Mouse (Mus musculus) kidney, embryonic 14.5 days (tissue): ENCODE data around the gene Arhgdib. TPM values are rescaled to one million over a fixed set of nuclear protein-coding genes. Genes with fewer than 3 reads are reported as not detected.
"Not testable (repeated sequence)": the region's sequence is repeated elsewhere in the genome, so short reads cannot be mapped to it uniquely, and the experiment has no call there.

ENCODE experiments used
- ATAC-seq: fragments of 200-750 bp; cut with Nextera tagmentation; 2 replicates; pipeline ENCODE4 v1.8.0; 2017; ENCODE audit warnings: moderate number of reproducible peaks, mild to moderate bottlenecking, moderate TSS enrichment, moderate library complexity; ENCODE audit not compliant: low FRiP score, low TSS enrichment
- H3K27ac ChIP-seq: fragments of 300-500 bp; sonication (generic); 2 replicates; pipeline ENCODE4 v1.5.1; 2014; ENCODE audit warnings: low read depth, mild to moderate bottlenecking, low read length, moderate library complexity, mixed read lengths
- H3K27me3 ChIP-seq: fragments of 300-500 bp; sonication (generic); 2 replicates; pipeline ENCODE4 v1.6.1; 2014; ENCODE audit warnings: mild to moderate bottlenecking, low read length; ENCODE audit not compliant: control insufficient read depth, insufficient read depth
- H3K36me3 ChIP-seq: fragments of 300-500 bp; sonication (generic); 2 replicates; pipeline ENCODE4 v1.6.1; 2014; ENCODE audit warnings: low read length, mixed read lengths; ENCODE audit not compliant: control insufficient read depth, insufficient read depth
- H3K4me1 ChIP-seq: fragments of 300-500 bp; sonication (generic); 2 replicates; pipeline ENCODE4 v1.6.1; 2014; ENCODE audit warnings: low read length, mixed read lengths; ENCODE audit not compliant: control insufficient read depth, insufficient read depth
- H3K4me2 ChIP-seq: fragments of 300-500 bp; sonication (generic); replicated peaks from 2 replicates; pipeline ENCODE4 v1.6.1; 2014; ENCODE audit warnings: low read depth, mild to moderate bottlenecking, low read length
- H3K4me3 ChIP-seq: fragments of 300-500 bp; sonication (generic); 2 replicates; pipeline ENCODE4 v1.5.1; 2014; ENCODE audit warnings: mild to moderate bottlenecking, low read length
- H3K9ac ChIP-seq: fragments of 300-500 bp; sonication (generic); 2 replicates; pipeline ENCODE4 v1.6.1; 2014; ENCODE audit warnings: low read depth, mild to moderate bottlenecking, low read length, moderate library complexity
- H3K9me3 ChIP-seq: fragments of 300-500 bp; sonication (generic); 2 replicates; pipeline ENCODE4 v1.6.1; 2016; ENCODE audit warnings: low read length; ENCODE audit not compliant: control insufficient read depth
- WGBS: fragments of 180-500 bp; shearing (Covaris S2); extraction: QIAGEN DNeasy Blood & Tissue Kit; methylation state at CpG from one replicate; pipeline ENCODE4 v1.1.7; 2014; 5-methylcytosine and 5-hydroxymethylcytosine counted together
- polyA plus RNA-seq: library from polyadenylated mRNA; unstranded; fragments of >200 nt; fragmentation: Nextera tagmentation; extraction: Ambion mirVana; gene quantifications from 2 replicates; pipeline ENCODE4 v1.2.1, GENCODE M21; 2014

Gene Arhgdib
- polyA plus RNA-seq, 1 experiment from 2014 or later: 60.4 TPM

- 36% methylated on average over 15 of the region's 15 CpGs for WGBS
- Histone ChIP-seq H3K9me3 (no peaks in the 10 kb centered on the region), H3K4me2 (no peak overlapping the region), H3K36me3 (no peaks in the 10 kb centered on the region), H3K27ac (peak overlapping the region; percentile 68), H3K9ac (no peak overlapping the region), H3K4me3 (no peak overlapping the region), H3K27me3 (no peaks in the 10 kb centered on the region), H3K4me1 (peaks cover 10% of the 10 kb centered on the region)
- peak; percentile 60 for ATAC-seq
Observed at GRCm38 (mm10) chr6:136894532-136895339, 47.0 kb downstream of the Arhgdib start.

GRCm38 (mm10) chr6:136892002-136892401, 49.7 kb downstream of the Arhgdib start:
- Histone ChIP-seq H3K4me2 (no peak overlapping the region), H3K4me3 (no peak overlapping the region), H3K9ac (no peak overlapping the region), H3K4me1 (peaks cover 5% of the 10 kb centered on the region; the same call in 1 of the 2 replicates), H3K9me3 (no peaks in the 10 kb centered on the region), H3K36me3 (no peaks in the 10 kb centered on the region), H3K27ac (no peak overlapping the region), H3K27me3 (no peaks in the 10 kb centered on the region)
- 86% methylated on average over 2 of the region's 2 CpGs for WGBS
- no peak for ATAC-seq

GRCm38 (mm10) chr6:136889554-136889953, 52.1 kb downstream of the Arhgdib start:
- 94% methylated on average over 6 of the region's 6 CpGs for WGBS
- H3K27me3 ChIP-seq: no peaks in the 10 kb centered on the region
- no peaks in the 10 kb centered on the region for H3K36me3 ChIP-seq
- H3K27ac ChIP-seq: no peak overlapping the region
- H3K4me2 ChIP-seq: no peak overlapping the region
- no peak for ATAC-seq
- no peaks in the 10 kb centered on the region for H3K4me1 ChIP-seq
- no peak overlapping the region for H3K4me3 ChIP-seq
- no peaks in the 10 kb centered on the region for H3K9me3 ChIP-seq
- no peak overlapping the region for H3K9ac ChIP-seq

GRCm38 (mm10) chr6:136889067-136889466, 52.6 kb downstream of the Arhgdib start:
- WGBS: 90% methylated on average over 6 of the region's 6 CpGs
- no peak overlapping the region for H3K27ac ChIP-seq
- no peak for ATAC-seq

GRCm38 (mm10) chr6:136887854-136888253, 53.8 kb downstream of the Arhgdib start:
- H3K4me2 ChIP-seq: no peak overlapping the region
- no peak overlapping the region for H3K9ac ChIP-seq
- no peak for ATAC-seq
- 51% methylated on average over 9 of the region's 9 CpGs for WGBS
- no peaks in the 10 kb centered on the region for H3K36me3 ChIP-seq
- no peaks in the 10 kb centered on the region for H3K27me3 ChIP-seq
- H3K4me1 ChIP-seq: peaks cover 4% of the 10 kb centered on the region; the same call in 1 of the 2 replicates
- peak overlapping the region; percentile 39; the same call in 1 of the 2 replicates for H3K27ac ChIP-seq
- no peaks in the 10 kb centered on the region for H3K9me3 ChIP-seq
- H3K4me3 ChIP-seq: no peak overlapping the region

More at GRCm38 (mm10) chr6:136889067-136889466, 52.6 kb downstream of the Arhgdib start:
- Histone ChIP-seq H3K9me3 (no peaks in the 10 kb centered on the region), H3K4me3 (no peak overlapping the region), H3K4me1 (no peaks in the 10 kb centered on the region), H3K9ac (no peak overlapping the region), H3K27me3 (no peaks in the 10 kb centered on the region), H3K4me2 (no peak overlapping the region), H3K36me3 (no peaks in the 10 kb centered on the region)

GRCm38 (mm10) chr6:136884766-136885165, 56.9 kb downstream of the Arhgdib start:
- H3K9ac ChIP-seq, H3K4me2 ChIP-seq, ATAC-seq, H3K36me3 ChIP-seq, H3K9me3 ChIP-seq, H3K4me1 ChIP-seq, H3K27ac ChIP-seq, H3K4me3 ChIP-seq, H3K27me3 ChIP-seq: not testable (repeated sequence)
- WGBS: 13% methylated on average over 1 of the region's 1 CpGs

GRCm38 (mm10) chr6:136883961-136884360, 57.7 kb downstream of the Arhgdib start:
- no peak overlapping the region for H3K9ac ChIP-seq
- peaks cover 4% of the 10 kb centered on the region; the same call in 1 of the 2 replicates for H3K4me1 ChIP-seq
- H3K27ac ChIP-seq: no peak overlapping the region
- no peak overlapping the region for H3K4me2 ChIP-seq
- H3K4me3 ChIP-seq: no peak overlapping the region
- H3K27me3 ChIP-seq: no peaks in the 10 kb centered on the region
- 93% methylated on average over 6 of the region's 6 CpGs for WGBS
- ATAC-seq: 0 out of 2 replicates have a peak, but pooled peaks have one; percentile 40
- no peaks in the 10 kb centered on the region; the same call in 1 of the 2 replicates for H3K9me3 ChIP-seq
- no peaks in the 10 kb centered on the region for H3K36me3 ChIP-seq

- WGBS: 78% methylated on average over 3 of the region's 3 CpGs
- peak; percentile 50; the same call in 1 of the 2 replicates for ATAC-seq
- no peak overlapping the region for H3K9ac ChIP-seq
Observed at GRCm38 (mm10) chr6:136883431-136883915, 58.2 kb downstream of the Arhgdib start.

GRCm38 (mm10) chr6:136881678-136882077, 60.0 kb downstream of the Arhgdib start:
- Histone ChIP-seq H3K27me3 (no peaks in the 10 kb centered on the region), H3K9me3 (no peaks in the 10 kb centered on the region; the same call in 1 of the 2 replicates), H3K4me3 (no peak overlapping the region), H3K4me1 (peaks cover 4% of the 10 kb centered on the region; the same call in 1 of the 2 replicates), H3K27ac (no peak overlapping the region), H3K4me2 (no peak overlapping the region), H3K36me3 (no peaks in the 10 kb centered on the region), H3K9ac (no peak overlapping the region)
- 52% methylated on average over 8 of the region's 8 CpGs for WGBS
- ATAC-seq: no peak; the same call in 1 of the 2 replicates

More at GRCm38 (mm10) chr6:136883431-136883915, 58.2 kb downstream of the Arhgdib start:
- Histone ChIP-seq H3K4me2 (no peak overlapping the region), H3K9me3 (no peaks in the 10 kb centered on the region; the same call in 1 of the 2 replicates), H3K36me3 (no peaks in the 10 kb centered on the region), H3K27ac (no peak overlapping the region; the same call in 1 of the 2 replicates), H3K27me3 (no peaks in the 10 kb centered on the region), H3K4me3 (no peak overlapping the region), H3K4me1 (peaks cover 4% of the 10 kb centered on the region; the same call in 1 of the 2 replicates)
